Mouse (Mus musculus): ENCODE measurements around the gene Cdk1. TPM values are rescaled to one million over a fixed set of nuclear protein-coding genes. Genes with fewer than 3 reads are reported as not detected.

The Cdk1 gene
- total RNA-seq, 2 experiments from 2014 or later = 2.2 to 2.8 TPM

DNA sequence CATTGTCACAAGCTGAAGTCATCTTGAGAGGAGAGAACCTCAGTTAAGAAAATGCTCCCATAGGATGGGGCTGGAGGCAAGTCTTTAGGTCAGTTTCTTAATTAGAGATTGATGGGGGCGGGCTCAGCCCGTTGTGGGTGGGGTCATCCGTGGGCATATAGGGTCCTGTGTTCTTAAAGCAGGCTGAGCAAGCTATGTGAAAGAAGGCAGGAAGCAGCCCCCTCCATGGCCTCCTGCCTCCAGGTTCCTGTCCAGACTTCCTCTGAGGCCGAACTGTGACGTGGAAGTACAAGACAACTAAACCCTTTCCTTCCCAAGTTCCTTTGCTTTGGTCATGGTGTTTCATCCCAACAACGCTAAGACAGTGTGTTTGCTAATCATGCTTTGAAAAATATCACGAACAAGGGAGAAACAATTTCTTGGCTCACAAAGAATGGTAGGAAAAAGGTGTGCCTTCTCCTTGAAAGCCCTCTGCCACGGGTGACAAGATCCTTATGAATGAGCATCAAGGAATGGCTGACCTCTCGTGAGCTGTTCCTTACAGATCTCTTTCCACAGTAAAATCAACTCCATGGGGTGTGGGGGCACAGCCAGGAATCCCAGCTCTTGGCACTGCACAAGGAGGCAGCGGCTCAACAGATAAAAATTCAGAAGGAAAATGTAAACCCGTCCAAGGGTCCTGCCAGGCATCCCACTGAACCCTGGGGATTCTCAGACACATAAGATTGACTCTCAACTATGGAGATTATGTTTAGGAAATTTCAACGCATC lies 1.5 kb downstream of the Cdk1 start:
- no peak for DNase-seq (ENCODE audit: low spot score)
- intact Hi-C loops (cut with DNase I) = no loop called here

DNA sequence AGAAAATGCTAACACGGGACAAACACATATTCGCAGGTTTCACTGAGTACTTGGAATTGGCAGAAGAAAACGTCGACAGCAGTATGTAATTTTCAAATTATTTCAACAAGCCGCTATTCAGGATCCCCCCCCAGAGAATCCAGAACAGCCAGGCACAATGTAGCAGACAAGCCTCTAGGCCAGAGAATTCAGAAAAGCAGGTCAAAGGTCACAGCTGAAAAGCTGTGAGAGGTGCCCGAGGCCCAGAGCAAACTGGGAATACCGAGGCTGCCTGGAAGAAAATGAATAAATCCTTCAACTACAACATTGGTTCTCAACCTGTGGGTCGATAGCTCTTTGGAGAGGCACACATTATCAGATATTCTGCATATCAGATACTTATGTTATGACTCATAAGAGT lies 4.5 kb downstream of the Cdk1 start:
- DNase-seq (ENCODE audit: low spot score) = no peak
- intact Hi-C loops (cut with DNase I) = no loop called here

DNA sequence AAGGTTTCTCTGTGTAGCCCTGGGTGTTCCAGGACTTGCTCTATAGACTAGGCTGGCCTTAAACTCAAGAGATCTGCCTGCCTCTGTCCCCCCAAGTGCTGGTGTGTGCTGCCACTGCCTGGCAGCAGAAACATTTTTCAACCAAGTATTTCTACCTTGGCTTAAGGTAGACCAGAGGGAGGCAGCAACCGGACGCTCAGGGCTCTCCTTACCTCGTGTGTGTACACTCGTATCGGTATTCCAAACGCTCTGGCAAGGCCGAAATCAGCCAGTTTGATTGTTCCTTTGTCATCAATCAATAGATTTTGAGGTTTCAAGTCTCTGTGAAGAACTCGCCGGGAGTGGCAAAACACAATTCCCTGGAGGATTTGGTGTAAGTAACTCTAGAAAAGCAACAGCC lies 10.4 kb downstream of the Cdk1 start:
- intact Hi-C loops (cut with DNase I) = no loop called here
- DNase-seq (ENCODE audit: low spot score) = no peak

DNA sequence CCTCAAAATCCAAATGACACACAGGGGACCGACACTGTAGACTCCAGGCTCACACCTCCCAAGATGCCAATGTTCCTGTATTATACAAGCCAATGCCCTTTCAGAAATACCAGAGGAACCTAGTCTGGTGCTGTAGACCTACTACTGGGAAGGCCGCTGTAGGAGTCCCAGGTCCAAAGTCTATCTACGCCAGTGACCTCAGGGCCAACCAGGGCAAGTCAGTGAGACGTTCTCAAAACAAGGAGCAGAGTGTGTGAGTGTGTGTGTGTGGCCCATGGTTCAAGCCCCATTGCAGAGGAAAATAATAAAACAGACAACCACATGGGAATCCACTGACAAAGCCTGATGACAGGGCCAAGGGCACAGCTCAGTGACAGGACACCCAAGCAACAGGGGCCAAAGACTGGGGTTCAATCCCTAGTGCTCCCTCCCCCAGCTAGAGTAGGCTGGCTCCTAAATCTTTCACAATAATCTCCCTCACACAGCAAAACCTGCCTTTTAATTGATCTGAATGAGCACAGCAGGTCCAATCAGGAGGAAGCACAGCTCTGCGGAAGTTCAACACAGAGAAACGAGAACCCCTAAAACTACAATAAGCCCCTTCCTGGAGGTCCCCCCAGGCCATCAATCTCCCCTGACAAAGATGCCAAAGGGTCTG lies 11.0 kb downstream of the Cdk1 start:
- DNase-seq (ENCODE audit: low spot score) = no peak
- intact Hi-C loops (cut with DNase I) = no loop called here

DNA sequence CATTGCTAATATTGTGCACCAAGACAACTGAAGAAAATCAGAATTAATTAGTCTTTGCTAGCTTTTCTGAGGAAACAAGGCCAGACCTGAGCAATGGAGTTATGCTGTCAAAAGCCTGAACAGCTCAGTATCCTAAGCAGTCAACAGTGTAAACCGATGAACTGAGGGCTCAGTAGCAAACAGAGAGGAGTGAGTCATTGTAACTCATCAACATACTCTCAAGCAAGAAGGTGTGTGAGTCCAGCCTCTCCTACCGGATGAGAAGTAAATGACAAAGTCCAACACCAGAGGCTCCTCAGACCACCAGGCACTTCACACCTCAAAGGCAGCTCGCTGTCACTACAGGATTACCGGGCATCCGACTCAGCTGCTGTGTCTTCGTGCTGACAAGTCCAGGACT lies 12.7 kb downstream of the Cdk1 start:
- intact Hi-C loops (cut with DNase I) = no loop called here

DNA sequence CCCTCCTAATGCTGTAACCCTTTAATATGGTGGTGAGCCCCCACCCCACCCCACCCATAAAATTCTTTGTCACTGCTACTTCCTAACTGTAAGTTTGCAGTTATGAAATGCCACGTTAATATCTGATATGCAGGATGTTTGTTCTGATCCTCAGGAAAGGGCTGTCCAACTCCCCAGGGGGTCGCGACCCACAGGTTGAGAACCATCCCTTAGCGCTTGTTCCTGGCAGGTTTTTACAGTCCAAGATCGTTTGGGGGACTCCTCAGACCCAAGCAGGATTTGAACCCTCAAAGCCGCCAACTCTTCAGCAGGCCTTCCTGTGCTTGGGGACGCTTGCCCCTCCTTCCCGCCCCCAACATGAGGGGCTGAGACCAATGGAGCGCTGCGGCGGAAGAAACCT lies 16.5 kb downstream of the Cdk1 start:
- intact Hi-C loops (cut with DNase I) = no loop called here
- no peak for DNase-seq (ENCODE audit: low spot score)

More for the DNA sequence above, 12.7 kb downstream of the Cdk1 start:
- DNase-seq (ENCODE audit: low spot score) = no peak

DNA sequence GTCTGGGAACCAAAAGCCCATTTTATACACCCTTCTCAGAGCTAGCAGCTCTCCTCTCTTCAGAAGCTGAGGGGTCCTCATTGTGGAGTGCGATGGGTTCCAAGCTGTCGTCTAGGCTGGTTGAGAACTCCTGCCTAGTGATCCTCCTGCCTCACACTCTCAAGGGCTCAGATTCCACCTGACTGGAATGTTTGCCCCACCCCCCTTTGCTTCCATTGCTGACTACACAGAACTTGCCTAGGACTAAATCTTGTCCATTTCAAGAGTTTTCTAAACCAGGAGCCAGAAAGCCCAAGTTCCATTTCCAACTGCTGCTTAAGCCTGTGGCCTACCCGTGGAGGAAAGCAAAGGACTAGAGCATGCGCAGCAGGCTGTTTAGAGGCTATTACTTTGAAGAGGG lies 17.1 kb downstream of the Cdk1 start:
- intact Hi-C loops (cut with DNase I) = no loop called here
- DNase-seq (ENCODE audit: low spot score) = no peak

DNA sequence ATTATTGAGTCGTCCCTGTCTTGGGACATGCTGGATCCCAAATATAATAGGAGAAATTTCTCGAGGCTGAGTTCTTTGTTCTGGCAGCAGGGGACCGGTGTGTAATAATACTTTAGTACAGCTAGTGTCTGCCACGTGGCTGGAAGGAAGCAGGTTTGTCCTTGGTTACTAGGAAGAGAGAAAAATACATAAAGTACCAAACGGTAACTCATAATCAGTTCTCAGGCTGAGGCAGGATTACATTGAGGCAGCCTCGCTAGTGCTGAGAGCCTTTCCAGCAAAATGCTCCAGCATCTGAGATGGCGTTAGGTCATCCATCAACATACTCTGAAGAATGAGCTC lies 17.6 kb downstream of the Cdk1 start:
- DNase-seq (ENCODE audit: low spot score) = no peak
- intact Hi-C loops (cut with DNase I) = no loop called here

DNA sequence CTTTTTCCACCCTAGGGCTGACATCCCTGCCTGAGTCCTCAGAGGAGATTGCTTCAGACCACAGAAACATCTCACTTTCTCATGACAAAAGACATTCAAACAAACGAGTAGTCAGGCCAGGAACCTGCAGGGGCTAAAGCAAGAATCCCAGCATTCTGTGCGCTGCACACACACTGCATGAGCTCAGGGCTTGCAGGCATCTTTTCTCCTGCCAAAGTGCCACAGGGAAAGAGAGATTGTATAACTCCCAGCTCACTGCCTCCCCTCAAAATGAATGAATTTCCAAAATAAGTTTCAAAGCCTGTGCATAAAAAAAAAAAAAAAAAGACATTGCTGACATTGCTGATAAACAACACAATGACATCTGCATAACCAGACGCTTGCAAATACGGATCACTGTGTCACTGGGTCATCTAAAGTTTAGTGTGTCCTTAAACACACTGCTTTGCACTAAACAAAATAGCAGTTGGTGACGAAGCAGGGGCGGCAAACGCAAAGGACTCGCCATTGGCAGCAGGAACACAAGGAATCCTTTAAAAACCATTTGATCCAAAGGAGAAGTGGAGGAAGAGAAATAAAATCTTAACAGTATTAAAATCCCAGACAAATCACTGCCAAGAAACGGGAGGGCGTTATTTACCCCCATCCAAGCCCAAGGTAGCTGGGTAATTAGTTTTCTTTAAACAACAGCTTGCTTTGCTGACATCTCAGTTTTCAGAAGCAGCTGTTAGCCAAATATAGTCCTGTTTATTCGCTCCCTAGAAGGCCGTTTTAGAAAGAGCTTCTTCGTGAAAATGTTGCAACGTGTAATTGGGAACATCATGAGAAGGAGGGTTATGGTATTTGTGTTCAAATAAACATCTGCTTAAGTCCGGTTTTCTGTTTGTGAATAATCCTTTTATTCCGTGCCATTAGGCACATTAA lies 18.2 kb downstream of the Cdk1 start:
- intact Hi-C loops (cut with DNase I) = no loop called here
- DNase-seq (ENCODE audit: low spot score) = no peak

DNA sequence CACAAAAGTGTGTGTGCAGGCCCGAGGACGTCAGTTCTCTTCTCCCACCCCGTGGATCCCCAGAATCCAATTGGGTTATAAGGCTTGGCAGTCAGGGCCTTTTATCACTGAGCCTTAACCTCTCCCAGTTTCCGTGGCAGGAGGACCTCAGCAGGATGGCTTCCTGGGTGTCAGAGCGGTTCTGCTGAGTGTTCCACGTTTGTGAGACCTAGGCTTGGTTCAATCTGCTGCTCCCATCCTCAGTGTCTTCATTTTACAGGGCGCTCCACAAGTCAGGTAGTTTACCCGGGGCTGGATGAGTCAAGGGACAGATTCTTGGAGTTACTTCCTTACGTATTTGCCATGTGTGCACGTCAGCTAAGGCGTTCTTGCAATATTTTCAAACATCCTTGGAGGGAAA lies 19.5 kb downstream of the Cdk1 start:
- no peak for DNase-seq (ENCODE audit: low spot score)
- intact Hi-C loops (cut with DNase I) = no loop called here

DNA sequence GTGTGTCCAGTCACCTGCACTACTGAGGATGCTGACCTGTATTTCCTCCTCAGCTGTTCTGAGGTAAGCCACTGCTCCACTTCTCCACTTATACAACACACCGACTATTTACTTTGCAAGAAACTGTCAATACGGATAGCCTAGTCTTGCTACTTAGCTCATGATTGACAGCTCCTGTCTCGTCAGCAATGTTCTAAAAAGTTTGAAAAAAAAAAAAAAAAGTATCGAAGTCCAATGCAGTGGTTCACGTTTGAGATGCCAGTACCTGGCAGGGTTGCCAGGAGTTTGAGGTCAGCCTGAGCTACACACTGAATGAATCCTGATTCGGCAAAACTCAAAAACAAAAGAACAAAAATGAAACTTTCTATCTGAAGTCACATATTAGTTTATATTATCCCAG lies 21.5 kb downstream of the Cdk1 start:
- intact Hi-C loops (cut with DNase I) = no loop called here
- DNase-seq (ENCODE audit: low spot score) = no peak

DNA sequence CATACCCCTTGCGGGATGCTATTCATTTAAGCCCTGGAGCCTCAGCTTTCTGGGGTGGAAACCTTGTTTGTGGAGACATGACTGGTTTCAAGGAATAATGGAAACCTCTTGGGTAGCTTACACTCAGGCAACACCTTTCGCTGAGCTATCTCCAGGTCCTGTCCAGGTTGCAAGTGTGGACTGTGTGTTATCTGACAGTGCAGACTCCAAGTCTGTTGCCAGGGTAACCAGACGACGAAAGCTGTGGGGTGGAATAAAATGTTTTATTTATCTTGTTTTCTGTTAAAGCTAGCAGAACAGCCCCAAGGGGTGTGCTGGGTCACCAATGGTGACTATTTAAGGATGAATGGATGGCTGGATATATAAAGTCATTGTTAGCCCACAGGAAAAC lies 24.1 kb downstream of the Cdk1 start:
- intact Hi-C loops (cut with DNase I) = no loop called here
- no peak for DNase-seq (ENCODE audit: low spot score)

DNA sequence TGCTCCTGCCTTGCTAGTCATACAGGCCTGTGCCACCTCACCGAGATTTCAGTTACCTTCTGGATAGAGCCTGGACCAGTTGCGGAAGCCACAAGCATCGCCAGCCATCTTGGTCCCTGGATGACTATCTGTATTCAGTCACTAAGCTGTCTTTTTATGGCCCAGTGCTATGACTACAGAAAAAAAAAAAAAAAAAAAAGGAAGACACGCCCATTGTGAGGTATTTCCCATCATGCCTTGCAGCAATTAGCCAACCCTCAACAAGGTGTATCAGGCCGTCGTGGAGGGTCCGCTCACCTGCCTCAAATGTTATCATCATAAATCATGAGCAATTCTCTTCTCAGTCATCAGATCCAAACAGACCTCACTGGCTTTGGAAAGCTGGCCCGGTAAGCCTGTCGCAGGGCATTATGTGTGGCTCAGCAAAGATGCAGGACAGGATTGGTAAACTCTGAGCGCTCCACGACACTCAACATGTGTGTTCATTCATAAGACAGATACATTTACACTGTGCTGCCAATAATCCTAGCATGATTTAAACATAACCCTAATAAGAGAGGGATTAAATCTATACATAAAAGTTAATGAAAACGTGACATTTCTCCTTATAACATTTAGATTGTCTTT lies 24.6 kb downstream of the Cdk1 start:
- intact Hi-C loops (cut with DNase I) = no loop called here
- DNase-seq (ENCODE audit: low spot score) = no peak

DNA sequence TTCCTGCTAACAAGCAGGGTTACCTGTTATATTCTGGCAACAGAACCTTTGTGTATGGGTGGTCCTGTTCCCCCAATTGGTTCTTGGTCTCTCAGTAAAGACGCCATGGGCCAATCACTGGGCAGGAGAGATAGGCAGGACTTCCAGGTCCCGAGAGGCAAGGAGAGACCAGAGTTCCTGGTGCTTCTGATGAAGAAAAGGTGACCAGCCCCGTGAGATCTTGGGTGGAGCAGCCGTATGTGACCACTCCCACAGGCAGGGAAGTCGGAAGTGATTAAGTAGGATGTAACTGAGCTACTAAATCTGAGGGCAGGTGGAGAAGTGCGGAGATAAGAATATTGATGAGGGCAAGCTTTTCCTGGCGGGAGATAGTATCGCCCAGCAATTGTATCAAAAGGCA lies 25.4 kb downstream of the Cdk1 start:
- intact Hi-C loops (cut with DNase I) = no loop called here

DNA sequence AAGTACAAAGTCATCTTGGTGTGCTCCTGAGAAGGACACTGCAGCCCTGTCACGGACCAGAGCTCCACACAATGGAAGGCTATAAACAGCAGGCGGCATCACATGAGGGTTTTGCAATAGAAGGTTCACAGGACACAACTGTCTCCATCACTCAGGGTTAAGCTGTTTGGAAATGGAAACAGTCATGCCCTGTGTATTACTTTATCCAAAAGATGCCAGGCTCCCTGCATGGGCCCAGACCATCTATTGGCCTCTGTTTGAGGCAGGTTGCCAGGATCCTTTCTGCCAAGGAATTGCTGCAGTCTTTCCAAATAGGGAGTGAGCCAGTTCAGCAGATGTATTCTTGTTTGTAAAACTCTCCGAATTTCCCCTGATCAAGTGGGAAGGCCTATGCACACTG lies 26.3 kb downstream of the Cdk1 start:
- DNase-seq (ENCODE audit: low spot score) = no peak
- intact Hi-C loops (cut with DNase I) = no loop called here

More for the DNA sequence above, 25.4 kb downstream of the Cdk1 start:
- no peak for DNase-seq (ENCODE audit: low spot score)

DNA sequence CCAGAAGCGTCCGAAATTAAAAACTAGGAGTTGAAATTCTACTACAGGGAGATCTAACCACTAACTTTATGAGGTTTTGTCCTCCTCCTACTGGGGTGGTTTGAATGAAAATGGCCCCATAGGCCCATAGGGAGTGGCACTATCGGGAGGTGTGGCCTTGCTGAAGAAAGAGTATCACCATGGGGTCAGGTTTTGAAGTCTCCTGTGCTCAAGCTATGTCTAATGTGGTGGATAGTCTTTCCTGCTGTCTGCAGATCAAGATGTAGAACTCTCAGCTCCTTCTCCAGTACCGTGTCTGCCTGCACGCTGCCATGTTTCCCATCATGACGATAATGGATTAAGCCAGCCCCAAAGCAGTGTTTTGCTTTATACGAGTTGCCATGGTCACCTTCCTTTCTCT lies 27.9 kb downstream of the Cdk1 start:
- intact Hi-C loops (cut with DNase I) = no loop called here
- DNase-seq (ENCODE audit: low spot score) = no peak

DNA sequence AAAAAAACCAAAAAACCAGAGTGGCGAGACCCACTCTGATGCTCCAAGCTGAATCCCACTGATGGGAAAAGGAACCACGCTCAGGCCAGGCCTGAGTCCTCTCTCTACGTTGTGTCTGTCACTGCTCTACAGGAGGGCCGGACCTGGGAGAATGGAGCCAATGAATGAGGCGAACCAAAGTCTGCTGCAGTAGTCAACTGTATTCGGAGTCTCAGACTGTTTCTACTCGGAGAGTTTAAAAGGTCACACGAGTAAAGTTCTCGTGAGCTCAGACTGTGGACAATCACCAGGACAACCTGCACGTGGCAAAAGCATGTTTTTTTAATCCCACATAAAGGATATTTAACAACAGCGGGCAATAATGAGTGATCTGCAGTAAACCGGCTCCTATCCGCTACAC lies 28.8 kb downstream of the Cdk1 start:
- no peak for DNase-seq (ENCODE audit: low spot score)
- intact Hi-C loops (cut with DNase I) = no loop called here

DNA sequence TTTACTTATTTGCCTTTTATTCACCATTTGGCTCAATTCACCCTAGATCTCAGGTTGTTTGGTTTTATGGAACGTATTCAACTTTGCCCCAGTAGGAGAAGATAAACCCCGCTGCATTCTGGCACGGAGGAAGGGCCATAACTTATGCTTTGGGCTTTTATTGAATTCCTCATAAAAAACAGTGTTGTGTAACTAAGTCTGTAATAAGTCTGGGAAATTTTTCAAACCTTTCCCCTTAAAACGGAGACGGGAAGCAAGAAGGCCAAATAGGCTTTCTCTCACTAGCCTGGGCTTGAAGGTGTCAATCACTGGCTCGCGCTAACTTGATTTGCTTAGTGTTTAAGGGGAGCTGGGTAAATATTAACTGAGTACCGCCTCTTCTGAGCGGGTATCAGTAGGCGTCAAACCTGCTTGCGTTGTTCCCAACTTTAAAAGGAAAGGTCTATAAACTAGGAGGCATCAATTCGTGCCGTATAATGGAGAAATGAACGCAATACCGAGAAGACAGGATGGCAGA lies 31.2 kb downstream of the Cdk1 start:
- intact Hi-C loops (cut with DNase I) = loop anchor here (2.0 kb wide), 1 partner anchor 419 kb away; no protein-coding TSS in a partner anchor
- no peak for DNase-seq (ENCODE audit: low spot score)

DNA sequence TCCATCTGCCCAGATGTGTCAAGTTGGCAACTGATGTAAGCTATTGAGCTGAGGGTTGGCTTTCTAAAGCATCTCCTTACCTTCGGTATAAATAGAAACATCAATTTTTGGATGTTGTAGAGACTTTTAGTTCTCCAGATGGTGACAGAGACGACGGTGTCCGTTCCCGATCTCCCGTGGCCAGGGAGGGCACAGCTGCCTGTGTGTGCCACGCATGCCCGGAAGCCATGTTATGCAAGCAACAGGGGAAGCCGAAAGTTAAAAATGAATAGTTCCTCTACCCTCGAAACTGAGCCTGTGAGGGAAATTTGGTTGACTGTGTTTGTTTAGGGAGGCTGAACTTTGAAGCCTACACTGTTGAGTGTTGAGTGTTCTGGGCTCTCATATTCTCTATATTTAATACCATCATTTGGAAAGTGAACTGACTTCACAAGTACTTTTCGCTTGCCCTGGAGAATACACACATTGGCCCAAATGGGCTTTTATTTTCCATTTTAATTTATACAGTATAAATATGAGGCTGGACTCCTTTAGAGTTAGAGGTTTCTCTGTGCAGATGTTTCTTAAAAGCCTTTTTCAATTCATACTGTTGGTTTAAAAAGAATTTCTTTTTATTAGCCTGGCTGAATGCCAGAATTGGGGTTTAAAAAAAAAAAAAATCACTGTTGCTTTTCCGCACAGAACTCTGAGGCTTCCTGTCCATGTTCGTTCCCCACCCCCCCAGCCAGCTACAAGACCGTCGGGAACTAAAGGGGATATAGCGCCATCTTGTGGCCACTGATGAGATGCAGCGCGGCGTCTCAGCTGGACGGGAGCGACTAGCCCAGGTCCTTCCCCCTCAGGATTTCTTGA lies 31.8 kb downstream of the Cdk1 start:
- intact Hi-C loops (cut with DNase I) = loop anchor here (2.0 kb wide), 1 partner anchor 418 kb away; no protein-coding TSS in a partner anchor
- peak; percentile 51 for DNase-seq (ENCODE audit: low spot score)
